Mouse (Mus musculus) intestine, postnatal 0 days (tissue): ENCODE measurements around the gene Rora. TPM values are rescaled to one million over a fixed set of nuclear protein-coding genes. Genes with fewer than 3 reads are reported as not detected.

Experiments used
- ATAC-seq: fragments of 200-750 bp; cut with Nextera tagmentation; 2 replicates; pipeline ENCODE4 v1.8.0; 2017; ENCODE audit warnings: mild to moderate bottlenecking, moderate TSS enrichment, moderate library complexity
- H3K27ac ChIP-seq: fragments of 300-500 bp; sonication (generic); 2 replicates; pipeline ENCODE4 v1.5.1; 2014; ENCODE audit warnings: mild to moderate bottlenecking, low read depth, low read length, moderate library complexity
- H3K27me3 ChIP-seq: fragments of 300-500 bp; sonication (generic); replicated peaks from 2 replicates; pipeline ENCODE4 v1.6.1; 2014; ENCODE audit warnings: low read length, mixed read lengths; ENCODE audit not compliant: control insufficient read depth, insufficient read depth
- H3K36me3 ChIP-seq: fragments of 300-500 bp; sonication (generic); 2 replicates; pipeline ENCODE4 v1.6.1; 2014; ENCODE audit warnings: mild to moderate bottlenecking, moderate library complexity; ENCODE audit not compliant: control insufficient read depth, insufficient read depth
- H3K4me1 ChIP-seq: fragments of 300-500 bp; sonication (generic); replicated peaks from 2 replicates; pipeline ENCODE4 v1.6.1; 2014; ENCODE audit warnings: antibody characterized with exemption, low read length, mixed read lengths; ENCODE audit not compliant: control insufficient read depth, insufficient read depth
- H3K4me2 ChIP-seq: fragments of 300-500 bp; sonication (generic); replicated peaks from 2 replicates; pipeline ENCODE4 v1.6.1; 2014; ENCODE audit warnings: low read depth, mild to moderate bottlenecking, moderate library complexity
- H3K4me3 ChIP-seq: fragments of 300-500 bp; sonication (generic); 2 replicates; pipeline ENCODE4 v1.5.1; 2014; ENCODE audit warnings: low read depth, low read length
- H3K9ac ChIP-seq: fragments of 300-500 bp; sonication (generic); 2 replicates; pipeline ENCODE4 v1.6.1; 2014; ENCODE audit warnings: mild to moderate bottlenecking, low read depth, low read length
- H3K9me3 ChIP-seq: fragments of 300-500 bp; sonication (generic); 2 replicates; pipeline ENCODE4 v1.6.1; 2016; ENCODE audit warnings: mixed run types; ENCODE audit not compliant: control insufficient read depth
- CTCF ChIP-seq: sonication (generic); IDR thresholded peaks from 2 replicates; pipeline ENCODE4 v1.5.1; 2016; ENCODE audit warnings: low read depth, mild to moderate bottlenecking, control low read depth, antibody characterized with exemption, moderate library complexity
- WGBS: fragments of 180-500 bp; shearing (Covaris S2); extraction: QIAGEN DNeasy Blood & Tissue Kit; methylation state at CpG from one replicate; pipeline ENCODE4 v1.1.7; 2014; 5-methylcytosine and 5-hydroxymethylcytosine counted together
- polyA plus RNA-seq: library from polyadenylated mRNA; unstranded; fragments of >200 nt; fragmentation: Nextera tagmentation; extraction: Ambion mirVana; gene quantifications from 2 replicates; pipeline ENCODE4 v1.2.1, GENCODE M21; 2015

The Rora gene
- polyA plus RNA-seq, 1 experiment from 2014 or later, result 4.7 TPM

DNA sequence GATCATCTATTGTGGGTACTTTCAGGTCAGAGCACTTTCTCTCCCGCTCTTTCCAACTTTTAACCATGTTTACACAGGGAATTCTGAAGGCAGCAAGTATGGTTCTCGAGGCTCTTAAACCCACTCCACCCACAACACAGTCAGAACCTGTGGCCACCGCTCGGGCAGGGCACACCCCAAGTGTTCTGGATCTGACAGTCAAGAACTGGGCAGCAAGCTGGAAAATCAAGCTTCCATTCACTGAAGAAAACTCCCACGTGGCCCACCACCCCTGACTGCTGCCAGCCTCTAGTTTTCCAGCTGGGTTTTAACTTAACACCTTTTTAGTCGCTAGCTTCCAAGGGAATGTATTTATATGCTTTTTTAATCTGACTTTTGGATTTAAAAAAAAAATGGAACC is 479.4 kb downstream of the Rora start:
- H3K4me2 ChIP-seq, result no peak overlapping the region
- H3K9me3 ChIP-seq, result no peaks in the 10 kb centered on the region
- no peak for ATAC-seq
- TF ChIP-seq CTCF, result no peak
- H3K4me1 ChIP-seq, result no peaks in the 10 kb centered on the region
- H3K27me3 ChIP-seq, result no peaks in the 10 kb centered on the region
- H3K4me3 ChIP-seq, result no peak overlapping the region
- H3K36me3 ChIP-seq, result no peaks in the 10 kb centered on the region
- 69% methylated on average over 6 of the region's 6 CpGs for WGBS
- no peak overlapping the region for H3K9ac ChIP-seq
- no peak overlapping the region for H3K27ac ChIP-seq

DNA sequence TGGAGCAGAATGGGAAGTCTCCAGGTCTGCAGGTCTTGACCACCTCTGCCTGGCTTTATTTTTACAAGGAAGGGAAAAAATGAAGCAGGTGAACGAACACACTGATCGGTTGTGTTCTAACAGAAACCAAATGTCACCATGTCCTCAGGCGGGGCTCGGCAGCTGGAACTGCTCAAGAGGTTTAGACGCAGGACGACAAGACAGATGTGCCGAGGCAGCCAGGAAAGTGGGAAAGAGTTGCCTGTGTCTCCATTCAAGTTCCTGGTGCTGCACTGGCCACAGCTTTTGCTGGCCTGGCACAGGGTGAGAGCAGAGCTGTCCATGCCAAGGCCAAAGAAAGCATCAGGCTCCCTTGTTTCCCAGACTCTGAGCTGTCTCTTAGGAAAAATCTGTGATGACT is 480.1 kb downstream of the Rora start:
- Histone ChIP-seq H3K4me1 (no peaks in the 10 kb centered on the region), H3K4me2 (no peak overlapping the region), H3K9ac (no peak overlapping the region), H3K27ac (no peak overlapping the region), H3K36me3 (no peaks in the 10 kb centered on the region), H3K27me3 (no peaks in the 10 kb centered on the region), H3K9me3 (no peaks in the 10 kb centered on the region), H3K4me3 (no peak overlapping the region)
- no peak for ATAC-seq
- TF ChIP-seq CTCF, result no peak
- WGBS, result 59% methylated on average over 7 of the region's 7 CpGs

DNA sequence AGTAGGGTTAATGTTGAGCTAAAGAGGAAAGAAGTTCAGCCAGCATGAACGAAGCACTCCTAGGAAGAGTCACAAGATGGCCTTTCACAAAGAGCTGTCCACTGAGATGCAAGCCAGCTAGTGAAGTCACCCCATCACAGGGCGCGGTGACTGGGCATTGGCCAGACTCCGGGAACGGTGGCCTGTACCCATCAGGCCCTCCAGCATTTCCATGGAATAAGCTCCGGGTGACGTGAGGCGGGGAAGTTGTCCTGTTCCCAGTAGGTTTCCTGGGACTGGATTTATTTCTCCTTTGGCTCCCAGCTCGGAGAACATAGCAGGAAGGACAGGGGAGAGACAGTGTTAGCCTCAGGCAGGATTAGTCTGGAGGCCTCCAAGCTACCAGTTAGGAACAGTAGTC is 481.0 kb downstream of the Rora start:
- no peaks in the 10 kb centered on the region for H3K27me3 ChIP-seq
- no peak overlapping the region for H3K9ac ChIP-seq
- no peaks in the 10 kb centered on the region for H3K36me3 ChIP-seq
- H3K4me3 ChIP-seq, result no peak overlapping the region
- H3K9me3 ChIP-seq, result no peaks in the 10 kb centered on the region
- WGBS, result 82% methylated on average over 9 of the region's 9 CpGs
- ATAC-seq, result no peak
- no peak overlapping the region for H3K4me2 ChIP-seq
- H3K27ac ChIP-seq, result no peak overlapping the region
- H3K4me1 ChIP-seq, result no peaks in the 10 kb centered on the region
- TF ChIP-seq CTCF, result no peak

DNA sequence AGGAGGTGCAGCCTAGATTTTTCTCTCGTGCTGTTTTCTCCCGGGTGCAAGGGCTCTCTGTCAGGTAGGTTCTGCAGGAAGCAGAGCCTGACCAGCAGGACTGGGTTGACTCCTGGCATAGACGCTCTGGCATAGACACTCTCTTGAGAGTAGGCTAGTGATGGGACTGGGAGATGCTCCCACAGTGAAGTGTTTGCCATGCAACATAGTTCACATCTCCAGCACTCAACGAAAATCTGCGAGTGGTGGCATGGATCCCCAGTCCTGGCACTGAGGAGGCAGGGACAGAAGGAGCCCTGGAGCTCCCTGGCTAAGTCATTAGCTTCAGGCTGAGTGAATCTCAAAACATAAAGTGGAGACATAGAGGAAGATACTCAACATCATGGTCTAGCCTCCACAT is 483.2 kb downstream of the Rora start:
- no peak overlapping the region for H3K9ac ChIP-seq
- H3K9me3 ChIP-seq, result no peaks in the 10 kb centered on the region
- H3K36me3 ChIP-seq, result no peaks in the 10 kb centered on the region
- H3K27ac ChIP-seq, result no peak overlapping the region
- no peaks in the 10 kb centered on the region for H3K27me3 ChIP-seq
- H3K4me2 ChIP-seq, result no peak overlapping the region
- ATAC-seq, result no peak
- WGBS, result 91% methylated on average over 5 of the region's 5 CpGs
- no peaks in the 10 kb centered on the region for H3K4me1 ChIP-seq
- H3K4me3 ChIP-seq, result no peak overlapping the region
- no peak for TF ChIP-seq CTCF

DNA sequence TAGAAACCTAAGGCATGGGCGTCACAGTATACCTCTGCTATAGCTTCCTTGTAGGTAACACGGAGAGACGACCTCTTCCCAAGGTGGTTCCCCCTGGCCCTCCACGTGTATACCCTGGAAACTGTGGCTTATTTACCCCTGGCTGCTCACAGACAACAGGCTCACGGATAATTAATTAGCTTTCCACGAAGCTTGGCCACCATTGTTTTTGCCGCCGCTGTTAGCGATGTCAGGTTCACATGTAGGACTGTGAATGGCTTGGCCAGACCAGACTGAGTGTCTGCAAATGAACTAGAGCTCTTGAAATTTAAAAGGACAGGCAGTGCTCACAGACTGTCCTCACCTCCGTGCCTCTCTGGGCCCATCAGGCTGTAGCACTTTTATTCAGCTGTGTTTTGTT is 483.8 kb downstream of the Rora start:
- H3K9me3 ChIP-seq, result no peaks in the 10 kb centered on the region
- no peak overlapping the region for H3K27ac ChIP-seq
- no peaks in the 10 kb centered on the region for H3K27me3 ChIP-seq
- no peak for TF ChIP-seq CTCF
- H3K9ac ChIP-seq, result no peak overlapping the region
- H3K4me2 ChIP-seq, result no peak overlapping the region
- 69% methylated on average over 10 of the region's 10 CpGs for WGBS
- H3K36me3 ChIP-seq, result no peaks in the 10 kb centered on the region
- no peak for ATAC-seq
- no peak overlapping the region for H3K4me3 ChIP-seq
- H3K4me1 ChIP-seq, result no peaks in the 10 kb centered on the region

DNA sequence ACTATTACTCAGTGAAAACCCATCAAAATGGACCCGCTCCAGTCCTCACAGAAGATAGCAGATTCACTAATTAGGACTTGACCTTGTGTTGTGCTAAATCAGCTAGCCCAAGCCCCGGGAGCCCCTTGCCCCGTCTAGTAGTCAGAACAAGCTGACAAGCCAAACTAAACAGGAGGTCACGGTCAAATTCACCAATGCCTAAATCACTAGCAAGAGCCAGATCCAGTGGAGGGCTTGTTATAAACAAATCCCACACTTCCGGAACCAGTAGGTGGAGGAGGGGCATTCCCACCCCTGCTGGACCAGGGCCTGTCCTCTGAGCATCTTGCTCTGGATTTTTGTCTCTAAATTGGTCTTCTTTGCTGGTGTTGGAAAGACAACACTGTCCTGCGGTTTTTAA is 486.6 kb downstream of the Rora start:
- TF ChIP-seq CTCF, result no peak
- 62% methylated on average over 6 of the region's 6 CpGs for WGBS
- Histone ChIP-seq H3K4me2 (no peak overlapping the region), H3K27me3 (no peaks in the 10 kb centered on the region), H3K4me3 (no peak overlapping the region), H3K27ac (no peak overlapping the region), H3K4me1 (no peaks in the 10 kb centered on the region), H3K9ac (no peak overlapping the region), H3K9me3 (no peaks in the 10 kb centered on the region), H3K36me3 (no peaks in the 10 kb centered on the region)
- no peak for ATAC-seq

DNA sequence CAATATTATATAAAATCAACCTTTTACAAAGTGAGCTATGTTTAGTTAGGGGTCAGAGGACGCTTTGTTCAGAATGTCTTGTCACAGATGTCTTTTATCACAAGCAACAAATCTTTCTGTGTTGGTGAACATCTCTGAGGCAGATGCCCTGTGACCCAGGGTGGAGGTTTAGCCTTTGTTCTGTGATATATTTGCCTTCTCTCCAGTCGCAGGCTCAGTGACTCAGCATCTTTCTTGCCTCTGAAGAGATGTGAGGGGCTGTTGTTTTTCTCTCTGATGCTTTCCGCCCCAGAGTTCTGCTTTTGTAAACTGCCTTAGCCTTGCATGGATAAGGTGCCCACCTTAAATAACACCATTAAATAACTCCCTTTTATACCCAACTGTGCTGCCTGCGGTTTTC is 488.3 kb downstream of the Rora start:
- Histone ChIP-seq H3K4me3 (no peak overlapping the region), H3K9me3 (peaks cover 5% of the 10 kb centered on the region; the same call in 1 of the 2 replicates), H3K27ac (no peak overlapping the region), H3K4me1 (no peaks in the 10 kb centered on the region), H3K4me2 (no peak overlapping the region), H3K27me3 (no peaks in the 10 kb centered on the region), H3K36me3 (no peaks in the 10 kb centered on the region), H3K9ac (no peak overlapping the region)
- no peak for TF ChIP-seq CTCF
- 66% methylated on average over 4 of the region's 4 CpGs for WGBS
- no peak for ATAC-seq
